Mouse (Mus musculus): ENCODE results near the gene Rft1. TPM values are rescaled to one million over a fixed set of nuclear protein-coding genes. Genes with fewer than 3 reads are reported as not detected.
"Not testable (repeated sequence)": the region's sequence is repeated elsewhere in the genome, so short reads cannot be mapped to it uniquely, and the experiment has no call there.

Rft1 gene
- polyA plus RNA-seq, 1 experiment from 2014 or later = 17.6 TPM

DNA sequence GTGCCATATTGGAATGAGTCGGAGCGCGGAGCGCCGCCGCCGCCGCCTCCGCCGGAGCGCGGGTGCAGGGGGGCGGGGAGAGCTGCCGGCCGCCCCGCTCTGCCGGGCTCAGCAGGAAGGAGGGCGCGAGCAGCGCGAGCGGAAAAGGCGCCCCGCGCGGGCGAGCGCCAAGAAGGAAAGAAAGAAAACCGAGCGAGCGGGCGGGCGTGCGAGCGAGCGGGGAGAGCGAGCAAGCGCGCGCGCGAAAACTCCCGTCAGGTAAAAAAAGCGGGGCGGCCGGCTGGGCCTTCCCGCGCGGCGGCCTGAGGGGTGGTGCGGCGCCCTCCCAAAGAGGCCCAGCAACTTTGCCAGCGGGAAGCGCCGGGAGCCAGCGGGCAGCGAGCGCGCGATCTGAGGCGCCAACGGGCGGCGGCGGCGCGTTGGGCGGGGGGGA, 61.5 kb downstream of the Rft1 start:
- Histone ChIP-seq H3K27ac (ENCODE audit: low read length) (peak overlapping the region; percentile 68), H3K36me3 (ENCODE audit: control insufficient read depth, insufficient read depth, low read length) (no peaks in the 10 kb centered on the region), H3K4me2 (replicated peaks; ENCODE audit: low read depth, low read length) (peak overlapping the region; percentile 72), H3K27me3 (ENCODE audit: control insufficient read depth, insufficient read depth, low read length) (no peaks in the 10 kb centered on the region), H3K4me1 (ENCODE audit: control insufficient read depth, insufficient read depth, low read length) (no peaks in the 10 kb centered on the region; the same call in 1 of the 2 replicates), H3K9ac (replicated peaks; ENCODE audit: low read depth, low read length) (peak overlapping the region; percentile 81), H3K9me3 (ENCODE audit: control insufficient read depth, low read depth, low read length) (no peaks in the 10 kb centered on the region), H3K4me3 (ENCODE audit: low read depth, low read length) (peak overlapping the region; percentile 84)
- 0% methylated on average over 49 of the region's 68 CpGs for WGBS
- ATAC-seq (ENCODE audit: insufficient number of reproducible peaks, insufficient read depth, low FRiP score, low read depth) = peak; percentile 77

DNA sequence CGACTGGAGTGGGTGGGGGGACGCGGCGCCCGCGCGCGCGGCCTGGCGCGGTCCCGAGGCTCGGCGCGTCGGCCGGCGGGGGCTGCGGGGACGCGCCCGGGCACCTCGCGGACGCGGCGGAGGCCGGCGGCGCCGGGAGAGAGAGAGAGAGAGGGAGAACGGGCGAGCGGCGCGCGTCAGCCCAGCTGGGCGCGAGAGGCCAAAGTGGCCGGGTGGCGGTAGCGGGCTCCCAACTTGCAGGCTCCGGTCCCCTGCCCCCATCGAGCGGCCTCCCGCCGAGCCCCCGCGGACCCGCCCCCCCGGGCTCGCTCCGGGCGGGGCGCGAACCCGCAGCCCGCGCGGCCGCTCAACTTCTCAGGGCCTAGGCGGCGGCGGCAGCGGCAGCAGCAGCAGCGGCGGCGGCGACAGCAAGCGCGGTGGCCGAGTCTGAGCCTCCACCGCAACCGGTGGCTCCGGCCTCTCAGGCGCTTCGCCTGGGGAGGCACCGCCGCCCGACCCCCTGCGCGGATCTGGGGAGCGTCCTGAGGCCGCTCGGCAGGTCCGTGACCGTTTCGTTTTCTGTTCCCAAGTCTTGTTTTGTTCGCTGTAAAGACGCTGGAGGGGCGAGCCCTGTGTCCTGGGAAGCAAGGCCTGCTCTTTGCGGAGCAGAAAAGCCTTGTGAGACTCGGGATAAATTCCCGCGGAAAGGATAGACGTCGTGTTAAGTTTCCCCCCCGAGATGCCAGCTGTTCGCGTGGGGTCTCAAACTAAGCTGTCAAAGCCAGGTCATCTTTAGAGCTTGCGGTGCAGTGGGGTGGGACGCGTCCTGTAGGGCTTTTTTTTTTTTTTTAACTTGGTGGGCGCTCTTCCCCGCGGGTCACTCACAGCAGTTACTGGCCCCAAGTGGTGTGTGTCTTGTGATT, 62.1 kb downstream of the Rft1 start:
- peak; percentile 53 for ATAC-seq (ENCODE audit: insufficient number of reproducible peaks, insufficient read depth, low FRiP score, low read depth)
- Histone ChIP-seq H3K4me2 (replicated peaks; ENCODE audit: low read depth, low read length) (peak overlapping the region; percentile 72), H3K27me3 (ENCODE audit: control insufficient read depth, insufficient read depth, low read length) (no peaks in the 10 kb centered on the region), H3K27ac (ENCODE audit: low read length) (peak overlapping the region; percentile 68), H3K36me3 (ENCODE audit: control insufficient read depth, insufficient read depth, low read length) (no peaks in the 10 kb centered on the region), H3K9ac (replicated peaks; ENCODE audit: low read depth, low read length) (peak overlapping the region; percentile 81), H3K9me3 (ENCODE audit: control insufficient read depth, low read depth, low read length) (no peaks in the 10 kb centered on the region), H3K4me1 (ENCODE audit: control insufficient read depth, insufficient read depth, low read length) (no peaks in the 10 kb centered on the region; the same call in 1 of the 2 replicates), H3K4me3 (ENCODE audit: low read depth, low read length) (peak overlapping the region; percentile 84)
- WGBS = under 1% methylated on average over 66 of the region's 106 CpGs

DNA sequence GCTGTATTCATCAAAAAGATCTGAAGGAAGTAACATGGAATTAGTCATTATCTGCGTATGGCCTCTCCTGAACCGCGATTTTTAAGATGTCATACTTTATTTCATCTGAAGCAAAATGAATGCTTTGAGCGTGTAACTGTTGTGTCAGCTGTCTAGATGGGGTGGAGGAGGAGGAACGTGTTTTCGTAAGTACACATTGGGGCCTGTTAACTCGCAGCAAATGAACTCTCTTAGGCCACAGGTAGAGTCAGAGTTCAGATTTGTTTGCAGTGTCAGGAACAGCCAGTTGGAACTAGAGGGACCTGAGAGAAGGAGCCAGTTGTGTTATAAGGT, 62.8 kb downstream of the Rft1 start:
- H3K4me3 ChIP-seq (ENCODE audit: low read depth, low read length) = peak overlapping the region; percentile 84
- H3K36me3 ChIP-seq (ENCODE audit: control insufficient read depth, insufficient read depth, low read length) = no peaks in the 10 kb centered on the region
- no peak for ATAC-seq (ENCODE audit: insufficient number of reproducible peaks, insufficient read depth, low FRiP score, low read depth)
- peak overlapping the region; percentile 81; the same call in 1 of the 2 replicates for H3K9ac ChIP-seq (replicated peaks; ENCODE audit: low read depth, low read length)
- WGBS = 8% methylated on average over 7 of the region's 7 CpGs
- no peak overlapping the region for H3K27ac ChIP-seq (ENCODE audit: low read length)
- no peaks in the 10 kb centered on the region; the same call in 1 of the 2 replicates for H3K4me1 ChIP-seq (ENCODE audit: control insufficient read depth, insufficient read depth, low read length)
- no peaks in the 10 kb centered on the region for H3K9me3 ChIP-seq (ENCODE audit: control insufficient read depth, low read depth, low read length)
- H3K27me3 ChIP-seq (ENCODE audit: control insufficient read depth, insufficient read depth, low read length) = no peaks in the 10 kb centered on the region
- peak overlapping the region; percentile 72 for H3K4me2 ChIP-seq (replicated peaks; ENCODE audit: low read depth, low read length)

DNA sequence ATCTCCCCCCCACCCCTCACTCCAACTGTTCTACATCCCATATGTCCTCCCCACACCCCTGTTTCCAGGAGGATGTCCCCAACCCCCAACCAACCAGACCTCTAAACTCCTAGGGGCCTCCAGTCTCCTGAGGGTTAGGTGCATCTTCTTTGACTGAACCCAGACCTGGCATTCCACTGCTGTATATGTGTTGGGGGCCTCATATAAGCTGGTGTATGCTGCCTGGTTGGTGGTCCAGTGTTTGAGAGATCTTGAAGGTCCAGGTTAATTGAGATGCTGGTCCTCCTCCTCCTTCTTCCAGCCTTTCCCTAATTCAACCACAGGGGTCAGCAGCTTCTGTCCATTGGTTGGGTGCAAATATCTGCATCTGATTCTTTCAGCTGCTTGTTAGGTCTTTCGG, 64.5 kb downstream of the Rft1 start:
- H3K27me3 ChIP-seq (ENCODE audit: control insufficient read depth, insufficient read depth, low read length); H3K4me3 ChIP-seq (ENCODE audit: low read depth, low read length); H3K9me3 ChIP-seq (ENCODE audit: control insufficient read depth, low read depth, low read length); H3K4me1 ChIP-seq (ENCODE audit: control insufficient read depth, insufficient read depth, low read length); H3K36me3 ChIP-seq (ENCODE audit: control insufficient read depth, insufficient read depth, low read length); H3K4me2 ChIP-seq (replicated peaks; ENCODE audit: low read depth, low read length); H3K27ac ChIP-seq (ENCODE audit: low read length); H3K9ac ChIP-seq (replicated peaks; ENCODE audit: low read depth, low read length); ATAC-seq (ENCODE audit: insufficient number of reproducible peaks, insufficient read depth, low FRiP score, low read depth): not testable (repeated sequence)
- 96% methylated on average over 1 of the region's 1 CpGs for WGBS

DNA sequence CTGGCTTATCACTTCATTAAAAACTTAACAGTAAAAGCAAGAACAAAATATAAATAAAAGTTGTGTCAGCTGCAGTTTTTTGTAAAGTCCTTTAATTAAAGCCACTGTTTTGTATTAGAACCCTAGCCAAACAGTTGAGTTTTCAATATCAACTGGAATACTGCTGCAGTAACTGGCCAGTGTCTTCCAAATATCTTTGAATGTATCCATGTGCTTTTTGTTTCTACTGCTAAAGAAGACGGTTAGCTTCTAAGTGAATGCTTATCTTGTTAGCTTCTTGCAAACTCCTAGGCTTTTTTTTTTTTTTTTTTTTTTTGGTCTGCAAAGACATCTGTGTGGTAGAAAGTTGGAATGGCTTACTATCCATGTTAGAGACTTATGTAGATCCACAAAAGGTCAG, 65.4 kb downstream of the Rft1 start:
- Histone ChIP-seq H3K9ac (replicated peaks; ENCODE audit: low read depth, low read length) (no peak overlapping the region), H3K36me3 (ENCODE audit: control insufficient read depth, insufficient read depth, low read length) (no peaks in the 10 kb centered on the region), H3K4me2 (replicated peaks; ENCODE audit: low read depth, low read length) (no peak overlapping the region), H3K4me1 (ENCODE audit: control insufficient read depth, insufficient read depth, low read length) (no peaks in the 10 kb centered on the region; the same call in 1 of the 2 replicates), H3K9me3 (ENCODE audit: control insufficient read depth, low read depth, low read length) (no peaks in the 10 kb centered on the region), H3K27ac (ENCODE audit: low read length) (no peak overlapping the region), H3K4me3 (ENCODE audit: low read depth, low read length) (no peak overlapping the region), H3K27me3 (ENCODE audit: control insufficient read depth, insufficient read depth, low read length) (no peaks in the 10 kb centered on the region)
- 69% methylated on average over 1 of the region's 1 CpGs for WGBS
- no peak for ATAC-seq (ENCODE audit: insufficient number of reproducible peaks, insufficient read depth, low FRiP score, low read depth)

DNA sequence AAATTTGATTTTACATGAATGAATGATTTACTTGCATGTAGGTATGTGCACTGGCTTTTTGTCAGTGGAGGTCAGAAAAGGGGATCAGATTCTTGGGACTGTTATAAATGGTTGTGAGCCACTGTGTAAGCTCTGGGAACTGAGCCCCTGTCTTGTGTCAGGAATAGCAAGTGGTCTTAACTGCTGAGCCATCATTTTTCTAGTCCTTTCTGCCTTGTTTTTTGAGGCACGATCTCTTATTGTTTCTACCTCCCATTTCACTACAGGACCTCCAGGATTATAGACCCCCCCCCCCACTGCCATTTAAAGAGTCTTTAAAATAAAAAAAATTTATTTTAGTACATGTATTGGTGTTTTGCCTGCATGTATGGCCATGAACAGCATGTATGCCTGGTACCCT, 67.7 kb downstream of the Rft1 start:
- Histone ChIP-seq H3K36me3 (ENCODE audit: control insufficient read depth, insufficient read depth, low read length) (no peaks in the 10 kb centered on the region), H3K9ac (replicated peaks; ENCODE audit: low read depth, low read length) (no peak overlapping the region), H3K4me3 (ENCODE audit: low read depth, low read length) (no peak overlapping the region), H3K9me3 (ENCODE audit: control insufficient read depth, low read depth, low read length) (no peaks in the 10 kb centered on the region), H3K4me2 (replicated peaks; ENCODE audit: low read depth, low read length) (no peak overlapping the region), H3K27ac (ENCODE audit: low read length) (no peak overlapping the region), H3K4me1 (ENCODE audit: control insufficient read depth, insufficient read depth, low read length) (no peaks in the 10 kb centered on the region; the same call in 1 of the 2 replicates), H3K27me3 (ENCODE audit: control insufficient read depth, insufficient read depth, low read length) (no peaks in the 10 kb centered on the region)
- no peak for ATAC-seq (ENCODE audit: insufficient number of reproducible peaks, insufficient read depth, low FRiP score, low read depth)
- WGBS = 75% methylated on average over 1 of the region's 1 CpGs

DNA sequence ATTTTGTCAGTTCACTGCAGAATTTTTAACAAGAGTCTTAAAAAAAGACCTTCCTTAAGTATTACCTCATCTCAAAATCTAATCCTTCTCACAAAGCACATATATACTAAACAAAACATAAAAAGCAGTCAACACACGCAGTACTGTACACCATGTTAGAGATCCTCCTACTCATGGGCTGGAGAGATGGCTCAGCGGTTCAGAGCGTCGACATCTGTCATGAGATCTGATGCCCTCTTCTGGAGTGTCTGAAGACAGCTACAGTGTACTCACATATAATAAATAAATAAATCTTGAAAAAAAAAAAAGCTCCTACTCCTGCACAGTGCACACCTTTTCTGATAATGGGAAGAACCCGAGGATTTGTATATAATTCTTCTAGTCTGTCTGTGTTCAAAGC, 68.2 kb downstream of the Rft1 start:
- no peaks in the 10 kb centered on the region for H3K4me1 ChIP-seq (ENCODE audit: control insufficient read depth, insufficient read depth, low read length)
- no peaks in the 10 kb centered on the region for H3K36me3 ChIP-seq (ENCODE audit: control insufficient read depth, insufficient read depth, low read length)
- H3K27me3 ChIP-seq (ENCODE audit: control insufficient read depth, insufficient read depth, low read length) = no peaks in the 10 kb centered on the region
- no peak for ATAC-seq (ENCODE audit: insufficient number of reproducible peaks, insufficient read depth, low FRiP score, low read depth)
- 70% methylated on average over 5 of the region's 5 CpGs for WGBS
- no peak overlapping the region for H3K4me2 ChIP-seq (replicated peaks; ENCODE audit: low read depth, low read length)
- H3K4me3 ChIP-seq (ENCODE audit: low read depth, low read length) = no peak overlapping the region
- no peaks in the 10 kb centered on the region for H3K9me3 ChIP-seq (ENCODE audit: control insufficient read depth, low read depth, low read length)
- H3K9ac ChIP-seq (replicated peaks; ENCODE audit: low read depth, low read length) = no peak overlapping the region
- no peak overlapping the region for H3K27ac ChIP-seq (ENCODE audit: low read length)

DNA sequence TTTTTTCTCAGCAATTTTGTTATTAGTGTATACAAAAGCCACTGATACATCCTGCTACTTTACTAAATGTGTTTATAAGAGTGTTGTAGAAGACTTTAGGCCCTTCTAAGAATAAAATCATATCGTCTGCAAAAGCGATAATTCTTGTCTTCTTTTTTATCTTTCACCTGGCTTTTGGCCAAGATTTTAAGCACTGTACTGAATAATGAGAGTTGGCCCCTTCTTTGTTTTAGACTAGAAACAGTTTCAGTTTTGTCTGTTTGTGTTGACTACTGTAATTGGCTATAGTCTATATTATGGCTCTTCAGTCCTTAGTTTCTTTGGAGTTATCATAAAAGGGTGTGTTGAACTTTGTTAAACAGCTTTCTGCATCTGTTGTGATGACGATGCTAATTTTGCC, 77.7 kb downstream of the Rft1 start:
- H3K27me3 ChIP-seq (ENCODE audit: control insufficient read depth, insufficient read depth, low read length) = no peaks in the 10 kb centered on the region
- H3K4me3 ChIP-seq (ENCODE audit: low read depth, low read length) = no peak overlapping the region
- no peaks in the 10 kb centered on the region for H3K4me1 ChIP-seq (ENCODE audit: control insufficient read depth, insufficient read depth, low read length)
- no peak for ATAC-seq (ENCODE audit: insufficient number of reproducible peaks, insufficient read depth, low FRiP score, low read depth)
- no peak overlapping the region for H3K9ac ChIP-seq (replicated peaks; ENCODE audit: low read depth, low read length)
- H3K4me2 ChIP-seq (replicated peaks; ENCODE audit: low read depth, low read length) = no peak overlapping the region
- no peak overlapping the region for H3K27ac ChIP-seq (ENCODE audit: low read length)
- WGBS = 51% methylated on average over 3 of the region's 3 CpGs
- no peaks in the 10 kb centered on the region for H3K9me3 ChIP-seq (ENCODE audit: control insufficient read depth, low read depth, low read length)
- H3K36me3 ChIP-seq (ENCODE audit: control insufficient read depth, insufficient read depth, low read length) = no peaks in the 10 kb centered on the region

Measured in stomach, embryonic 14.5 days (tissue).